Mouse (Mus musculus): ENCODE results near the gene Thnsl2. TPM values are rescaled to one million over a fixed set of nuclear protein-coding genes. Genes with fewer than 3 reads are reported as not detected.

Gene Thnsl2
- 20.9 and 28.3 TPM in 2 replicates for polyA plus RNA-seq (2012; rRNA removed)

GRCm38 (mm10) chr6:71143894-71144455, at the start of gene Thnsl2:
Gene Thnsl2 (minus strand): TSS chr6:71144439.

Other genes starting within 250 kb of the Thnsl2 start
- gene Tex37, start 225.5 kb downstream of the Thnsl2 start, polyA plus RNA-seq (2012; rRNA removed), result not detected in 2 replicates
- not detected in 2 replicates for gene Foxi3, start 187.9 kb downstream of the Thnsl2 start, polyA plus RNA-seq (2012; rRNA removed)
- gene Fabp1, start 55.4 kb upstream of the Thnsl2 start, polyA plus RNA-seq (2012; rRNA removed), result 3,332 and 4,986 TPM in 2 replicates
- 18.7 and 20.3 TPM in 2 replicates for gene Krcc1, start 127.2 kb upstream of the Thnsl2 start, polyA plus RNA-seq (2012; rRNA removed)
- 0.32 and 0.43 TPM in 2 replicates for gene Smyd1, start 177.8 kb upstream of the Thnsl2 start, polyA plus RNA-seq (2012; rRNA removed)
- 0.04 TPM in 1 of 2 replicates, not detected in the other for gene Cd8b1, start 178.3 kb upstream of the Thnsl2 start, polyA plus RNA-seq (2012; rRNA removed)
- gene Cd8a, start 229.0 kb upstream of the Thnsl2 start, polyA plus RNA-seq (2012; rRNA removed), result 0.05 TPM in 1 of 2 replicates, not detected in the other